Mouse (Mus musculus) limb, embryonic 11.5 days (tissue): ENCODE data around the gene Rai14. TPM values are rescaled to one million over a fixed set of nuclear protein-coding genes. Genes with fewer than 3 reads are reported as not detected.

Experiments
- ATAC-seq: fragments of 200-750 bp; cut with Nextera tagmentation; 2 replicates; pipeline ENCODE4 v1.8.0; 2017; ENCODE audit warnings: low read depth; ENCODE audit not compliant: insufficient number of reproducible peaks, low FRiP score, low TSS enrichment
- DNase-seq: peaks from one replicate; pipeline ENCODE4 v3.0.0-alpha.2; 2015; ENCODE audit warnings: low spot score
- H3K27ac ChIP-seq: fragments of 300-500 bp; sonication (generic); replicated peaks from 2 replicates; pipeline ENCODE4 v1.5.1; 2014; ENCODE audit warnings: low read depth, mild to moderate bottlenecking, low read length
- H3K27me3 ChIP-seq: fragments of 300-500 bp; sonication (generic); 2 replicates; pipeline ENCODE4 v1.6.1; 2014; ENCODE audit warnings: mild to moderate bottlenecking, low read length, mixed read lengths; ENCODE audit not compliant: control insufficient read depth, insufficient read depth
- H3K36me3 ChIP-seq: fragments of 300-500 bp; sonication (generic); 2 replicates; pipeline ENCODE4 v1.6.1; 2014; ENCODE audit warnings: mild to moderate bottlenecking, low read length, moderate library complexity, mixed read lengths; ENCODE audit not compliant: control insufficient read depth, insufficient read depth
- H3K4me1 ChIP-seq: fragments of 300-500 bp; sonication (generic); 2 replicates; pipeline ENCODE4 v1.6.1; 2014; ENCODE audit warnings: low read length, mixed read lengths; ENCODE audit not compliant: control insufficient read depth, insufficient read depth
- H3K4me2 ChIP-seq: fragments of 300-500 bp; sonication (generic); 2 replicates; pipeline ENCODE4 v1.6.1; 2014; ENCODE audit warnings: low read depth, mild to moderate bottlenecking, moderate library complexity; ENCODE audit not compliant: severe bottlenecking
- H3K4me3 ChIP-seq: fragments of 300-500 bp; sonication (generic); 2 replicates; pipeline ENCODE4 v1.5.1; 2014; ENCODE audit warnings: low read depth, low read length
- H3K9ac ChIP-seq: fragments of 300-500 bp; sonication (generic); 2 replicates; pipeline ENCODE4 v1.6.1; 2014; ENCODE audit warnings: mild to moderate bottlenecking, low read length
- H3K9me3 ChIP-seq: fragments of 300-500 bp; sonication (generic); 2 replicates; pipeline ENCODE4 v1.6.1; 2016; ENCODE audit warnings: low read length; ENCODE audit not compliant: control insufficient read depth
- WGBS: fragments of 180-500 bp; shearing (Covaris S2); extraction: QIAGEN DNeasy Blood & Tissue Kit; methylation state at CpG from one replicate; pipeline ENCODE4 v1.1.7; 2014; 5-methylcytosine and 5-hydroxymethylcytosine counted together
- polyA plus RNA-seq: library from polyadenylated mRNA; unstranded; fragments of >200 nt; fragmentation: Nextera tagmentation; extraction: Ambion mirVana; gene quantifications from 2 replicates; pipeline ENCODE4 v1.2.1, GENCODE M21; 2014

Gene Rai14
- polyA plus RNA-seq, 1 experiment from 2014 or later, result 70.8 TPM

- Histone ChIP-seq H3K4me1 (no peaks in the 10 kb centered on the region), H3K9ac (no peak overlapping the region), H3K4me3 (no peak overlapping the region), H3K9me3 (no peaks in the 10 kb centered on the region; the same call in 1 of the 2 replicates), H3K36me3 (no peaks in the 10 kb centered on the region), H3K27me3 (no peaks in the 10 kb centered on the region), H3K4me2 (no peak overlapping the region), H3K27ac (no peak overlapping the region)
- DNase-seq, result no peak
- ATAC-seq, result no peak
- 88% methylated on average over 3 of the region's 3 CpGs for WGBS
These were observed 5.1 kb upstream of the Rai14 start for GRCm38 (mm10) chr15:10719511-10719910.

GRCm38 (mm10) chr15:10718763-10719162 is 4.3 kb upstream of the Rai14 start:
- Histone ChIP-seq H3K4me3 (no peak overlapping the region), H3K9me3 (no peaks in the 10 kb centered on the region; the same call in 1 of the 2 replicates), H3K4me1 (no peaks in the 10 kb centered on the region), H3K27me3 (no peaks in the 10 kb centered on the region), H3K9ac (no peak overlapping the region), H3K36me3 (no peaks in the 10 kb centered on the region), H3K4me2 (no peak overlapping the region), H3K27ac (no peak overlapping the region)
- no peak for DNase-seq
- WGBS, result 95% methylated on average over 10 of the region's 10 CpGs
- ATAC-seq, result no peak

- no peak for ATAC-seq
- H3K4me1 ChIP-seq, result 0 out of 2 replicates have a peak, but pooled peaks cover 2% of the 10 kb centered on the region
- H3K4me2 ChIP-seq, result no peak overlapping the region
- H3K36me3 ChIP-seq, result no peaks in the 10 kb centered on the region
- no peaks in the 10 kb centered on the region; the same call in 1 of the 2 replicates for H3K9me3 ChIP-seq
- no peaks in the 10 kb centered on the region for H3K27me3 ChIP-seq
- no peak overlapping the region for H3K27ac ChIP-seq
- no peak for DNase-seq
- no peak overlapping the region for H3K4me3 ChIP-seq
- H3K9ac ChIP-seq, result no peak overlapping the region
- 100% methylated on average over 1 of the region's 1 CpGs for WGBS
These were observed 2.9 kb upstream of the Rai14 start for GRCm38 (mm10) chr15:10717284-10717683.

- DNase-seq (no peak), ATAC-seq (no peak)
- Histone ChIP-seq H3K9me3 (no peaks in the 10 kb centered on the region; the same call in 1 of the 2 replicates), H3K27ac (no peak overlapping the region), H3K36me3 (no peaks in the 10 kb centered on the region), H3K27me3 (no peaks in the 10 kb centered on the region), H3K4me2 (no peak overlapping the region; the same call in 1 of the 2 replicates), H3K4me1 (0 out of 2 replicates have a peak, but pooled peaks cover 2% of the 10 kb centered on the region), H3K4me3 (no peak overlapping the region), H3K9ac (no peak overlapping the region)
- WGBS, result 13% methylated on average over 5 of the region's 5 CpGs
These were observed 1.5 kb upstream of the Rai14 start for GRCm38 (mm10) chr15:10715966-10716365.

- no peaks in the 10 kb centered on the region; the same call in 1 of the 2 replicates for H3K9me3 ChIP-seq
- peak overlapping the region; percentile 68 for H3K4me2 ChIP-seq
- no peaks in the 10 kb centered on the region for H3K27me3 ChIP-seq
- H3K27ac ChIP-seq, result peak overlapping the region; percentile 75
- H3K4me3 ChIP-seq, result peak overlapping the region; percentile 87
- H3K4me1 ChIP-seq, result 0 out of 2 replicates have a peak, but pooled peaks cover 2% of the 10 kb centered on the region
- WGBS, result 0% methylated on average over 10 of the region's 10 CpGs
- no peaks in the 10 kb centered on the region for H3K36me3 ChIP-seq
- DNase-seq (peak; percentile 65), ATAC-seq (peak; percentile 33; the same call in 1 of the 2 replicates)
- H3K9ac ChIP-seq, result peak overlapping the region; percentile 95
These were observed 698 bp upstream of the Rai14 start for GRCm38 (mm10) chr15:10715139-10715505.

GRCm38 (mm10) chr15:10713626-10714316 is 653 bp downstream of the Rai14 start:
- Histone ChIP-seq H3K9me3 (no peaks in the 10 kb centered on the region; the same call in 1 of the 2 replicates), H3K36me3 (no peaks in the 10 kb centered on the region), H3K4me2 (peak overlapping the region; percentile 68), H3K9ac (peak overlapping the region; percentile 95), H3K27ac (peak overlapping the region; percentile 75), H3K4me1 (0 out of 2 replicates have a peak, but pooled peaks cover 2% of the 10 kb centered on the region), H3K27me3 (no peaks in the 10 kb centered on the region), H3K4me3 (peak overlapping the region; percentile 87)
- ATAC-seq (peak; percentile 36), DNase-seq (peak; percentile 71)
- WGBS, result under 1% methylated on average over 35 of the region's 35 CpGs

GRCm38 (mm10) chr15:10713181-10713625 is 1.2 kb downstream of the Rai14 start:
- Histone ChIP-seq H3K4me3 (peak overlapping the region; percentile 87), H3K27ac (no peak overlapping the region), H3K36me3 (peaks cover 2% of the 10 kb centered on the region; the same call in 1 of the 2 replicates), H3K4me2 (peak overlapping the region; percentile 68), H3K9me3 (no peaks in the 10 kb centered on the region; the same call in 1 of the 2 replicates), H3K4me1 (0 out of 2 replicates have a peak, but pooled peaks cover 2% of the 10 kb centered on the region), H3K27me3 (no peaks in the 10 kb centered on the region), H3K9ac (peak overlapping the region; percentile 95)
- ATAC-seq (no peak), DNase-seq (peak; percentile 44)
- 7% methylated on average over 13 of the region's 13 CpGs for WGBS

GRCm38 (mm10) chr15:10712288-10712687 is 2.1 kb downstream of the Rai14 start:
- H3K4me2 ChIP-seq, result peak overlapping the region; percentile 68
- ATAC-seq (no peak), DNase-seq (no peak)
- H3K36me3 ChIP-seq, result peaks cover 2% of the 10 kb centered on the region; the same call in 1 of the 2 replicates
- 70% methylated on average over 3 of the region's 3 CpGs for WGBS
- no peak overlapping the region for H3K9ac ChIP-seq
- no peak overlapping the region for H3K4me3 ChIP-seq
- H3K27me3 ChIP-seq, result no peaks in the 10 kb centered on the region
- H3K27ac ChIP-seq, result no peak overlapping the region
- H3K4me1 ChIP-seq, result 0 out of 2 replicates have a peak, but pooled peaks cover 2% of the 10 kb centered on the region
- H3K9me3 ChIP-seq, result no peaks in the 10 kb centered on the region; the same call in 1 of the 2 replicates
